10 mouse cellular contexts compared by ENCODE assay signal in the genomic region with DNA sequence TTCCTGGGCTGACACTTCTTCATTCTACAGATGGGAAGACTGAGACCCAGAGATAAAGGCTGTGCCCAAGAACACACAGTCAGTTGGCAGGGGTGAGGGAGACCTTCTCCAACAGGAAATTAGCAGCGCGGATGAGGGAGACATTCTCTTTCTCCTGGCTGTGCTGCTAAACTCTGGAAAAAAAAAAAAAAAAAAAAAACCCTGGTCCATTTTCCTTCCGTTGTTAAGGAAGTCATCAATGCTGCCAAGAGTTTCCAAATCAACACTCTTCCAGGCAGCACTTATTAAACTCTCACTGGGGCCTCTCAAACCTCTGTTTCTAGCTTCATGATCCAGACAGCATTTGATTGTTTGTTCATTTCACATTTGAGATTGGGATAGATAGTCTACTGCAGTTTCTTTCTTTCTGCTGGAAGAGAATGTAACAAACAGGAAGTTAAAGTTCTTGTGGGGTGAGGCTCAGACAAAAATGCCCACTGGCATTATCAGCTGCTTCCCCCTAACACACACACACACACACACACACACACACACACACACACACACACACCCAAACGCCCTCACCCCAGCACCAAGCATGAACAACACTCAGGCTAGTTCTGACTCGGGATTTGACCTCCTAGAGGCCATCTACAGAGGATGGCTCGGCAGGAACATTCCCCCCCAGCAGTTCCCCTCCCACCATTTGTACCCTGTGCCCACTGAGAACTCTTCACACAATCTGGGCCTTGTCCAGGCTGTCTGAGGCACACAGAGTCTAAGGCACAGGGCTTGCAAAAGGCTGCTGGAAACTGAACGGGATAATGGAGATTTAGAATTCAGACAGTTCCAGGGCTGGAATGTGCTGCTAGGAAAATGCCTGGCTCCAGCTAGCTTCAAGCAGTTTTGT. TPM values are rescaled to one million over a fixed set of nuclear protein-coding genes. Genes with fewer than 3 reads are reported as not detected.
DNase-seq lines count a peak whose midpoint lies in the region; ATAC-seq and TF ChIP-seq lines count a peak whose summit lies in the region.
"Had no signal": no experiment of that assay in that cellular context is flagged by ENCODE, and none has a peak within 500 bp of the region (broad histone marks: within the 10 kb centered on the region; RNA-seq: fewer than 3 reads in every experiment).

No protein-coding gene starts in this region.

- H3K27ac ChIP-seq in lung, postnatal 0 days (ENCODE audit: low read length), result 0 out of 2 replicates have a peak overlapping the region, but pooled peaks have one; percentile 20
- H3K27ac ChIP-seq in kidney, embryonic 15.5 days, result no peak overlapping the region

- no peak overlapping the region for H3K4me2 ChIP-seq in lung, postnatal 0 days (replicated peaks; ENCODE audit: low read depth, low read length)
- H3K4me2 ChIP-seq in kidney, embryonic 15.5 days, result no peak overlapping the region

- ATAC-seq in lung, postnatal 0 days, result peak; percentile 37
- ATAC-seq in kidney, embryonic 15.5 days (replicated peaks; ENCODE audit: low FRiP score), result no peak

- DNase-seq in gastrocnemius, postnatal 25 days, result peak; percentile 38
- DNase-seq in gastrocnemius, adult 8-10 months (ENCODE audit: low spot score in 2 of 2), result no peak
- peak; percentile 39 for DNase-seq in MEL-GATA-1-ER (ENCODE audit: extremely low read depth, low read depth)
- DNase-seq in heart, adult 9 months (ENCODE audit: low spot score in 2 of 2), result peak; percentile 66
- peak; percentile 53 for DNase-seq in lung, postnatal 0 days (ENCODE audit: low spot score)
- no peak for DNase-seq in layer of hippocampus, adult 9-10 months (ENCODE audit: low spot score)
- DNase-seq in kidney, postnatal 10 days, result no peak
- DNase-seq: cerebellum, adult 11-12 months had no signal

- no peak overlapping the region for H3K9ac ChIP-seq in lung, postnatal 0 days (replicated peaks; ENCODE audit: low read depth)
- no peak overlapping the region for H3K9ac ChIP-seq in kidney, embryonic 15.5 days

- no peaks in the 10 kb centered on the region for H3K9me3 ChIP-seq in lung, postnatal 0 days (ENCODE audit: low read length)
- no peaks in the 10 kb centered on the region for H3K9me3 ChIP-seq in kidney, embryonic 15.5 days (replicated peaks)

- H3K4me1 ChIP-seq in lung, postnatal 0 days (ENCODE audit: insufficient read depth, low read depth, low read length), result no peaks in the 10 kb centered on the region
- H3K4me1 ChIP-seq in kidney, embryonic 15.5 days, result peaks cover 17% of the 10 kb centered on the region

- no peaks in the 10 kb centered on the region for H3K27me3 ChIP-seq in lung, postnatal 0 days (replicated peaks; ENCODE audit: insufficient read depth, low read length)
- H3K27me3 ChIP-seq in kidney, embryonic 15.5 days, result no peaks in the 10 kb centered on the region
- H3K27me3 ChIP-seq: CH12.LX had no signal

- no peak for TF ChIP-seq CTCF in lung, postnatal 0 days (IDR thresholded peaks at IDR 0.05)

- H3K4me3 ChIP-seq in lung, postnatal 0 days (ENCODE audit: low read depth, low read length), result no peak overlapping the region
- H3K4me3 ChIP-seq in kidney, embryonic 15.5 days (replicated peaks), result no peak overlapping the region

- H3K36me3 ChIP-seq in lung, postnatal 0 days (ENCODE audit: insufficient read depth, low read length), result no peaks in the 10 kb centered on the region
- H3K36me3 ChIP-seq in kidney, embryonic 15.5 days, result no peaks in the 10 kb centered on the region

- WGBS in lung, postnatal 0 days, result 17% methylated on average over 7 of the region's 7 CpGs
- 41% methylated on average over 7 of the region's 7 CpGs for WGBS in kidney, embryonic 15.5 days

- no peak for TF ChIP-seq EP300 in lung, postnatal 0 days (IDR thresholded peaks at IDR 0.05)

RNA-seq across cellular contexts. Expression of a gene that starts 52.5 kb away (rescaled TPM):
- 10 to 100 TPM; 12.7 to 17.4 TPM for total RNA-seq in gastrocnemius, postnatal 25 days (2021)
- 10 to 100 TPM in 2 of 4 experiments, 1 to 10 TPM in 2; 8.6 to 17.0 (median 11.7) TPM for total RNA-seq in gastrocnemius, adult 8-10 months (2022)
- 94.5 and 99.4 TPM in 2 replicates for polyA plus RNA-seq in lung, postnatal 0 days (2015; fragmentation: Nextera tagmentation; extraction: Ambion mirVana)
- polyA plus RNA-seq in kidney, embryonic 15.5 days (2015; fragmentation: Nextera tagmentation; extraction: Ambion mirVana), result 99.6 and 101 TPM in 2 replicates

Comparison
In these comparisons a context has a peak if more than half of its experiments do, and no peak if none do; other contexts are left out.
1. DNase-seq: peak in gastrocnemius, postnatal 25 days (single experiment), MEL-GATA-1-ER (single experiment), heart, adult 9 months (2 of 2) and lung, postnatal 0 days (single experiment); none in gastrocnemius, adult 8-10 months (0 of 2), layer of hippocampus, adult 9-10 months (single experiment) and kidney, postnatal 10 days (single experiment).